Mouse (Mus musculus) embryonic facial prominence, embryonic 13.5 days (tissue): ENCODE results near the gene Fndc3b. TPM values are rescaled to one million over a fixed set of nuclear protein-coding genes. Genes with fewer than 3 reads are reported as not detected.
A peak's percentile ranks its signal among the peaks of the same experiment; 100 is the strongest.

Source experiments
- ATAC-seq: fragments of 200-750 bp; cut with Nextera tagmentation; 2 replicates; pipeline ENCODE4 v1.8.0; 2017; ENCODE audit warnings: low read depth; ENCODE audit not compliant: insufficient number of reproducible peaks, insufficient read depth, low FRiP score, low TSS enrichment
- H3K27ac ChIP-seq: fragments of 300-500 bp; sonication (generic); 2 replicates; pipeline ENCODE4 v1.5.1; 2015; ENCODE audit warnings: moderate library complexity, mild to moderate bottlenecking, inconsistent platforms
- H3K27me3 ChIP-seq: fragments of 300-500 bp; sonication (generic); 2 replicates; pipeline ENCODE4 v1.6.1; 2015; ENCODE audit warnings: mild to moderate bottlenecking, inconsistent platforms
- H3K36me3 ChIP-seq: fragments of 300-500 bp; sonication (generic); 2 replicates; pipeline ENCODE4 v1.6.1; 2015; ENCODE audit warnings: mild to moderate bottlenecking, inconsistent platforms
- H3K4me1 ChIP-seq: fragments of 300-500 bp; sonication (generic); 2 replicates; pipeline ENCODE4 v1.6.1; 2015; ENCODE audit warnings: inconsistent platforms
- H3K4me2 ChIP-seq: fragments of 300-500 bp; sonication (generic); 2 replicates; pipeline ENCODE4 v1.6.1; 2015; ENCODE audit warnings: moderate library complexity, mild to moderate bottlenecking, inconsistent platforms
- H3K4me3 ChIP-seq: fragments of 300-500 bp; sonication (generic); 2 replicates; pipeline ENCODE4 v1.5.1; 2015; ENCODE audit warnings: mild to moderate bottlenecking, inconsistent platforms
- H3K9ac ChIP-seq: fragments of 300-500 bp; sonication (generic); 2 replicates; pipeline ENCODE4 v1.6.1; 2015; ENCODE audit warnings: mild to moderate bottlenecking, inconsistent platforms
- H3K9me3 ChIP-seq: fragments of 300-500 bp; sonication (generic); 2 replicates; pipeline ENCODE4 v1.6.1; 2016; ENCODE audit warnings: inconsistent platforms
- WGBS: fragments of 180-500 bp; shearing (Covaris S2); methylation state at CpG from one replicate; pipeline ENCODE4 v1.1.7; 2015; ENCODE audit warnings: mixed read lengths; 5-methylcytosine and 5-hydroxymethylcytosine counted together
- polyA plus RNA-seq: library from polyadenylated mRNA; unstranded; fragments of >200 nt; fragmentation: Nextera tagmentation; extraction: Ambion mirVana; gene quantifications from 2 replicates; pipeline ENCODE4 v1.2.1, GENCODE M21; 2015

Fndc3b gene
- polyA plus RNA-seq, 1 experiment from 2014 or later = 26.6 TPM

DNA sequence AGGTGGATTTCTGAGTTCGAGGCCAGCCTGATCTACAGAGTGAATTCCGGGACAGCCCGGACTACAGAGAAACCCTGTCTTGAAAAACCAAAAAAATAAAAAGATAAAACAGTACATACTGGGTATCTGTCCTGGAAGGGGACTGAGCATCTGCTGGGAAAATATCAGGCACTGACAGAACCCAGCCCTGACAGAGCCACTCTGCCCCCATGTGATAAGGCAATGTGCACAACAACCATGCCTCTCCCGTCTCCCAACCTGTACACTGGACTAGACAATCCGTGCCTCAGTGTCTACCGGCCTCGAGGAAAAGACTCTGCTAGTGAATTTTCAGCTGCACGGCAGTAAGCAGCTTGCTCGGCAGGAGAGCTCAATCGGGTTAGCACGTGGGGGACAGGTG is 97.3 kb downstream of the Fndc3b start:
- 91% methylated on average over 11 of the region's 11 CpGs for WGBS
- H3K9ac ChIP-seq = no peak overlapping the region
- no peaks in the 10 kb centered on the region for H3K27me3 ChIP-seq
- H3K4me3 ChIP-seq = no peak overlapping the region
- H3K27ac ChIP-seq = no peak overlapping the region
- peaks cover 8% of the 10 kb centered on the region for H3K36me3 ChIP-seq
- ATAC-seq = no peak
- no peak overlapping the region for H3K4me2 ChIP-seq
- no peaks in the 10 kb centered on the region for H3K9me3 ChIP-seq
- H3K4me1 ChIP-seq = peaks cover 35% of the 10 kb centered on the region

DNA sequence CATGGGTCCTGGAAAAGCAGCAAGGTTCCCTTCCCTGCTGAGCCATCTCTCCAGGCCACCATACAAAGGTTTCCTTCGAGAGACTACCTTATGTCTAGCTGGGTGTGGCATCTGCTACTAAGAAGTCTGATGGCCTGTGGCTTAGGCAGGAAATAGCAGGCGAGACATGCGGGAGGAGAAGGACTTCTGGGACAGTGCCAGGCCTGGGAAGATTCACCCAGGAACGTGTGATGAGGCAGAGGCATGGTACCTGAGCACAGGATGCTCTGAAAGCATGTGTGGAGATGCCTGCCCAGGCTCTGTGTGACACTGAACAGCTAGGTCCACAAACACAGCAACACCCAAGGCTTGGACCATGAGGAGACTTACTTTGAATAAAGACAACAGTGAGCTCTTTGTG is 98.1 kb downstream of the Fndc3b start:
- no peak overlapping the region for H3K4me2 ChIP-seq
- peaks cover 38% of the 10 kb centered on the region for H3K4me1 ChIP-seq
- no peaks in the 10 kb centered on the region for H3K9me3 ChIP-seq
- ATAC-seq = 0 out of 2 replicates have a peak, but pooled peaks have one; percentile 15
- H3K27ac ChIP-seq = no peak overlapping the region
- 63% methylated on average over 4 of the region's 4 CpGs for WGBS
- H3K36me3 ChIP-seq = peaks cover 4% of the 10 kb centered on the region
- H3K27me3 ChIP-seq = no peaks in the 10 kb centered on the region
- no peak overlapping the region for H3K9ac ChIP-seq
- no peak overlapping the region for H3K4me3 ChIP-seq

DNA sequence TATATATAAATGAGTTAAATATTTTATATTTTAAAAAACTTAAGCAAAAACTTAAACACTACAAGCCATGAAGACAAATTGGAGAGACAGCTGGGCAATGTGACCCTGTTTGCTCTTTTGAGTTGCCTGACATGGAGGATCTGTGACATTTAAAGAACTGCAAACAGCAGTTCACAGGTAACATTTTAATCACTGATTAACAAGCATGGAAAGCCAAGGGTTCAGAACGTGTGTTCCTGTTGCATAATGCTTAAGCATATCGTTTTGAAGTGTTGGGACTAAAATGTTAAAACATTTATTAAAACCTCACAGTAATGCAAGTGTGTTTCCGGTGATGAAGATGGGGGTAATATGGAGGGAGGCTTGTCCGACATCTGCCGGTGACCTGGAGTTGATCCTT is 99.1 kb downstream of the Fndc3b start:
- Histone ChIP-seq H3K36me3 (peaks cover 4% of the 10 kb centered on the region), H3K4me1 (peaks cover 38% of the 10 kb centered on the region), H3K9ac (no peak overlapping the region), H3K27me3 (no peaks in the 10 kb centered on the region), H3K27ac (no peak overlapping the region), H3K4me3 (no peak overlapping the region), H3K4me2 (no peak overlapping the region), H3K9me3 (no peaks in the 10 kb centered on the region)
- WGBS = 84% methylated on average over 5 of the region's 5 CpGs
- no peak for ATAC-seq

DNA sequence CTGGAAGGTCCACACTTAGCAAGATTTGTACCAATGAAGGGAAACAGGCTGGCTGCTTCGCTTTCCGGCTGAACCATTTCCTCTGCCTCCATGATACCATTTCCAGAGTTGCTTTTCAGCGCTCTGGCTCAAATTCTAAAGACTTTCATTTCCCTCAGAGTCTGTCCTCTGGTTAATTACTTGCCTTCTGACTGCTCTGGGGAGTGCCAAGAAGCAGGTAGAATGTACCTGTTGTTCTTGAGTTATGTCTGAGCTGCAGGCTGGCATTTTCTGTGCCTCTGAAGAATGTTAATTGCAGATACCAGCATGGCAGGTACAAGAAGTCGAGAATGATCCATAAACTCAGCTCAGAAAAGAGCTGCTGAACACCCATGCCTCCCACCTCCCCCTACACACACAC is 100.6 kb downstream of the Fndc3b start:
- 55% methylated on average over 4 of the region's 4 CpGs for WGBS
- Histone ChIP-seq H3K36me3 (peaks cover 4% of the 10 kb centered on the region), H3K9me3 (no peaks in the 10 kb centered on the region), H3K4me2 (no peak overlapping the region), H3K9ac (no peak overlapping the region), H3K27ac (no peak overlapping the region), H3K4me3 (no peak overlapping the region), H3K27me3 (no peaks in the 10 kb centered on the region), H3K4me1 (peaks cover 42% of the 10 kb centered on the region)
- ATAC-seq = no peak

DNA sequence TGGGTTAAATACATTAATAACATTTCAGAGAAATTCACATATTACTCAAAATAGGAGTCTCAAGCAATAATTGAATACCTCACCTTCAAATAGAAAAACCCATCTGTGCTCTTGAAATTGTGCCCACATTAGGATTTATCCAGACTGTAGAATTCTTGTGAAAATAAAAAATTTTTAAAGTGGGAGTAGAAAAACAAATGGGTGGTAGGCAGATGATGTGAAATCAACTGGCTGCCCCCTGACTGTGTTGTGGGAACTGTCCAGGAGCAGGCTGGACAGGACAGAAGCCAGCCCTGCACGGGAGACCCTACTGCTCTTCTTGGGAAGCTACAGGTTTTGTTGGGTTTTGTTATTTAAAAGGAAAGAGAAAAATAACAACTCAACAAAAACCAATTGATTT is 101.0 kb downstream of the Fndc3b start:
- 45% methylated on average over 1 of the region's 1 CpGs for WGBS
- Histone ChIP-seq H3K36me3 (peaks cover 4% of the 10 kb centered on the region), H3K4me1 (peaks cover 45% of the 10 kb centered on the region), H3K4me3 (no peak overlapping the region), H3K27ac (no peak overlapping the region), H3K9me3 (no peaks in the 10 kb centered on the region), H3K4me2 (no peak overlapping the region), H3K9ac (no peak overlapping the region), H3K27me3 (no peaks in the 10 kb centered on the region)
- ATAC-seq = no peak

DNA sequence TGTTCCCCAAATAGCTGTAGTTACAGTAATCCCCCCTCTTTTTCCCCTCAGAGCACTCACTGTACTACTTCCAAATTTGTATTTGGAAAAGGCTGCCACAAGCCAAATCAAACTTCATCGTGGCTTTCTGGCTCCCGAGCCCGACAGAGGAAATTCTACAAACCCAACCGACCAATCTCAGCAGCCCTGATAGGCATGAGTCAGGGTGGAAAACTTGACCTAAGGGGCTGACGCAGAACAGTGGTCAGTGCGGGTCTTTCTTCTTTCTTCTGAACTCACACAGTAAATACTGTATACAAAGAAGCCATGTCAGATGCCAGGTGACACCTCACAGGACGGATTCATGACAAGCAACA is 103.3 kb downstream of the Fndc3b start:
- H3K9ac ChIP-seq = 0 out of 2 replicates have a peak overlapping the region, but pooled peaks have one; percentile 27
- peak overlapping the region; percentile 89 for H3K27ac ChIP-seq
- ATAC-seq = no peak; the same call in 1 of the 2 replicates
- WGBS = 34% methylated on average over 7 of the region's 7 CpGs
- H3K36me3 ChIP-seq = no peaks in the 10 kb centered on the region
- no peaks in the 10 kb centered on the region for H3K27me3 ChIP-seq
- no peak overlapping the region for H3K4me3 ChIP-seq
- peak overlapping the region; percentile 17 for H3K4me2 ChIP-seq
- peaks cover 59% of the 10 kb centered on the region for H3K4me1 ChIP-seq
- no peaks in the 10 kb centered on the region for H3K9me3 ChIP-seq

DNA sequence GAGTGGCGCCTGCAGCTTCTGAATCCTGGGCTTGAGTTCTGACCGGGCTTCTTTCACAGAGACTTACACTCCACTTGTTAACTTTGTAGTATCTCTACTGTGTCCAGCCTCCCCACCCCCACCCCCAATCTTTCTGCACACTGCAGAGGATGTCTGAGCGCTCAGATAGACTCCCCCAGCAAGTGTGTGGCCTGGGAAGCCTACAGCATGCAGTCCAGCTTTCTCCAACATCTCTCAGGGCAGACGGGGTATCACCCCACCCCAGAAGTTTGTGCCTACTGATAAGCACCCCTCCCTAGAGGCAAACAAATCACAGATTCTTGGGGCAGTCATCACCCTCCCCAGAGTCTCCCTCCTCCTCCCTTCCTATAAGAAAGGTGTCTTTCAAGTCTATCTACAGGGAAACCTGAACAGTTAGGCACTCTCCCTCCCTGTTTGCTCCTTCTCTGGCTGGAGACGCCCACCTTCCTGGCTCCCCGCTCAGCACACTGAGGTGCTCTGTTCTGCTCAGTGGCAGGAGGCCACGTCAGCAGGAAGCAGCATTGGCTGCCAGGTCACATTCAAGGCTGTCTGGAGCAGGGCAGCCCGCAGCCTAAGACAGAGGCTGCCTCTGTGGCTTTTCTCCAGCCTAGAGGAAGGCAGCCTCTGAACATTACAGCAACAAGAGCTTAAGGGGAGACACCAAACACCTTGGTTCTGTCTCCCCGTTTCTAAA is 103.9 kb downstream of the Fndc3b start:
- ATAC-seq = peak; percentile 87
- H3K9ac ChIP-seq = 0 out of 2 replicates have a peak overlapping the region, but pooled peaks have one; percentile 27
- no peaks in the 10 kb centered on the region for H3K27me3 ChIP-seq
- H3K4me1 ChIP-seq = peaks cover 56% of the 10 kb centered on the region
- no peak overlapping the region for H3K4me3 ChIP-seq
- H3K9me3 ChIP-seq = no peaks in the 10 kb centered on the region
- no peaks in the 10 kb centered on the region for H3K36me3 ChIP-seq
- peak overlapping the region; percentile 89 for H3K27ac ChIP-seq
- peak overlapping the region; percentile 17 for H3K4me2 ChIP-seq
- 27% methylated on average over 9 of the region's 9 CpGs for WGBS

DNA sequence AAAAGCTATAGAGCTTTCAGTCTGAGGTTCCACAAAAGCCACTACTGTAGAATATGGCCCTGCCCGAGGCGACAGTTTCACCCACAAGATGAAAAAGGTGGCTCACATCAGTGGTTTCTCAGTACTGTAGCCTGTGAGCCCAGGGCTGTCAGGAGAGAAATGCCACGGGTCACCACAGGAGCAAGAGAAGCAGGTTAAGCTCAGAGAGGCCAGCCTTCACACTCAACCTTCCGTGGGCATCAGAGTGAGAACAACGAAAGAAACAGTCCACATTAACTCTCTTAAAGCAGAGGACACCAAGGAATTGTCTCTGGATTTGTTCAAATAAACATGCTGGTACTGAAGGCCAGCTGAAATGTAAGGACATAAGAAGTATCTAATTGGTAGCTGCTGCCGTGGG is 104.5 kb downstream of the Fndc3b start:
- no peak overlapping the region for H3K9ac ChIP-seq
- H3K27ac ChIP-seq = peak overlapping the region; percentile 89
- no peaks in the 10 kb centered on the region for H3K9me3 ChIP-seq
- no peak overlapping the region for H3K4me3 ChIP-seq
- H3K36me3 ChIP-seq = no peaks in the 10 kb centered on the region
- H3K4me1 ChIP-seq = peaks cover 55% of the 10 kb centered on the region
- no peaks in the 10 kb centered on the region for H3K27me3 ChIP-seq
- WGBS = 70% methylated on average over 6 of the region's 6 CpGs
- ATAC-seq = no peak
- no peak overlapping the region for H3K4me2 ChIP-seq

DNA sequence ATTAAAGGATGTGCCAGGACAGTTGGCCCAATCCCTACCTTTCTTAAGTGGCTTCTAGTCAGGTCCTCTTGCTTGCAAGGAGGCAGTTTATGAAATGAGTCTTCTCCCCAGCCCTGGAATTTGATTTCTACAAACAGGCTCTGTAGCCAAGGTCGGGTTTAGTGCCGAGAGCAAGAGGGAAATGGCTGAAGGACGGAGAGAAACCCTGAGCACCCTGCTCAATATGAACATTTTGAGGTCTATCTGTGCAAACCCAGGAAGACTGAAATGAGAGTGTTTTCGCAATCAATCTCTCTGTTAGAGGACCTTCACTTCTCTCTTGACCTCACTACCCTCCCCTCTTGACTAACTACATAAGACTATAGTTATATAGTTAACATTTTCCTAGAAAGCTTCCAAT is 105.5 kb downstream of the Fndc3b start:
- no peak for ATAC-seq
- H3K9me3 ChIP-seq = no peaks in the 10 kb centered on the region

DNA sequence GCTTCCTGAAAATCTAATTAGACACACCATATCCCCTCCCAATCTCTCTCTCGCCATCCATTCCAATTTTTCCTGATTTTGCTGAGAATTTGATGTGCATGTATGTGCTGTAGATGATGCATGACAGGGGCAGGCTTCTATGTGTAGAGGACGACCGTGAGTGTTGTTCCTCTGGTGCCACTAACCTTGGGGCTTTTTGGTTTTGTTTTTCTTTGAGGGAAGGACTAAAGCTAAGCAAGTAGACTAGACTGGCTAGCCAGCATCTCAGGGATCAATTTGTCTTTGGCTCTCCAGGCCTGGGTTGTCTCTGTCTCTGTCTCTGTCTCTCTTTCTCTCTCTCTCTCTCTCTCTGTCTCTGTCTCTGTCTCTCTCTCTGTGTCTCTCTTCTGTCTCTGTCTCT is 106.0 kb downstream of the Fndc3b start:
- H3K36me3 ChIP-seq = no peaks in the 10 kb centered on the region
- no peak overlapping the region for H3K4me3 ChIP-seq
- no peak overlapping the region for H3K9ac ChIP-seq
- H3K4me2 ChIP-seq = no peak overlapping the region
- peaks cover 61% of the 10 kb centered on the region for H3K4me1 ChIP-seq
- H3K27ac ChIP-seq = peak overlapping the region; percentile 86
- H3K9me3 ChIP-seq = no peaks in the 10 kb centered on the region
- H3K27me3 ChIP-seq = no peaks in the 10 kb centered on the region
- WGBS = 32% methylated on average over 3 of the region's 3 CpGs
- no peak for ATAC-seq

More for the DNA sequence above, 105.5 kb downstream of the Fndc3b start:
- Histone ChIP-seq H3K36me3 (no peaks in the 10 kb centered on the region), H3K27ac (peak overlapping the region; percentile 86; the same call in 1 of the 2 replicates), H3K4me3 (no peak overlapping the region), H3K4me1 (peaks cover 59% of the 10 kb centered on the region), H3K9ac (no peak overlapping the region), H3K27me3 (no peaks in the 10 kb centered on the region), H3K4me2 (no peak overlapping the region)
- 84% methylated on average over 4 of the region's 4 CpGs for whole genome bisulfite sequencing

DNA sequence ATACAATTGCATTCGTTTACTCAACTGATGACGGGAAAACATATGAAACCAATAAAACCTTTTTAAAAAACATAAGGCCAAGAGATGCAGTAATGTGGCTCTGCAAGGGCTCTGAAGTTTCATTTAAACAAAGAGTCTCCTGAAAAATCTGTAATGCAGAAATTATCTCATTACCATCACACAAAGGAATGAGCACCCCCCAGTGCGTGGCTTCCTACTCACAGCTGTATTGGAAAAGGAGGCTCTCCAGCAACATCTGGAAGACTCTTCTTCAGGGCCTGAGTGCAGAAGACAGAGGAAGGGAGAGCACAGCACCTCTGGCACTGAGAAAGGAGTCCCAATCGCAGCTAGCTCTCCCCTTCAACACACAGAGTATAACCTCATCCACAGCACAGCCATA is 106.5 kb downstream of the Fndc3b start:
- 0 out of 2 replicates have a peak overlapping the region, but pooled peaks have one; percentile 9 for H3K4me2 ChIP-seq
- peaks cover 62% of the 10 kb centered on the region for H3K4me1 ChIP-seq
- H3K4me3 ChIP-seq = no peak overlapping the region
- no peak overlapping the region for H3K9ac ChIP-seq
- WGBS = 28% methylated on average over 4 of the region's 4 CpGs
- H3K36me3 ChIP-seq = no peaks in the 10 kb centered on the region
- no peaks in the 10 kb centered on the region for H3K9me3 ChIP-seq
- no peaks in the 10 kb centered on the region for H3K27me3 ChIP-seq
- no peak for ATAC-seq
- peak overlapping the region; percentile 86 for H3K27ac ChIP-seq

DNA sequence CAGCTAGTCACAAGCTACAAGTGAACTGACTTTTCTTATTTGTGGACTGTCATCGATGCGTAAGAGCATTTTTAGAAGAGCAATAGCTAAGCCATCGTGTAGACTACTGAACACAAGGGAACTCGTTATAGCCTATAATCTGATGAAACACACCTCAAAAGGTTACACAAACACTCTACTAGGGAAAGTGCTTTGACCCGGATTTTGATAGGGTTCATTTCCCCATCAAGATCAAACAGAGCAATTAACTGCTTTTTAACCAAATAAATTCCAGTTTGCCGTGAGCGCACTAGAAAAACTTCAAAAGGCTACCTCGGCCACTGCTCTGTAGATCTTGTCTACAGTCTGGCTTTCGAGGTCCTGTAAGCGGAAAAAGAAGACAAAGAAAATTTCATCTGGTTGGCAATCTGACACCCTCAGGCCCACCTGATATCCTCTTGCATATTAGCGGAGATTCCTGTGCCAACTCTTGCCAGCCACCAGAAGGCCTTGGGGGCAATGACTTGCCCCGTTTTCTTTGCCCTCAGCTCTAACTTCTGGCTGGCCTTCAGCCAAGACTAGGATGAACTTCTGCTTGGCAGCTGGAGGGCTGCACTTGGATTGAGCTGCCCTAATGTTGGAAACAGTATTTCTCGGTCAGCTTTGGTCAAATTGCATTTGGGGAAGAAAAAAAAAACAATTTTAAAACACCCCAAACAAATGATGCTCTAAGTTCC is 107.0 kb downstream of the Fndc3b start:
- Histone ChIP-seq H3K9ac (no peak overlapping the region), H3K4me3 (no peak overlapping the region), H3K4me2 (0 out of 2 replicates have a peak overlapping the region, but pooled peaks have one; percentile 16), H3K27me3 (no peaks in the 10 kb centered on the region), H3K36me3 (no peaks in the 10 kb centered on the region), H3K9me3 (no peaks in the 10 kb centered on the region), H3K4me1 (peaks cover 64% of the 10 kb centered on the region), H3K27ac (peak overlapping the region; percentile 80)
- ATAC-seq = no peak
- 21% methylated on average over 13 of the region's 13 CpGs for WGBS
